Mouse (Mus musculus) neural tube, embryonic 12.5 days (tissue): ENCODE data around the gene Gosr1. TPM values are rescaled to one million over a fixed set of nuclear protein-coding genes. Genes with fewer than 3 reads are reported as not detected.
A peak's percentile ranks its signal among the peaks of the same experiment; 100 is the strongest.
"Not testable (repeated sequence)": the region's sequence is repeated elsewhere in the genome, so short reads cannot be mapped to it uniquely, and the experiment has no call there.

ENCODE experiments used
- ATAC-seq: fragments of 200-750 bp; cut with Nextera tagmentation; 2 replicates; pipeline ENCODE4 v1.8.0; 2017; ENCODE audit warnings: low read depth, mild to moderate bottlenecking, moderate TSS enrichment, moderate library complexity; ENCODE audit not compliant: low FRiP score
- H3K27ac ChIP-seq: fragments of 300-500 bp; sonication (generic); 2 replicates; pipeline ENCODE4 v1.5.1; 2016
- H3K27me3 ChIP-seq: fragments of 300-500 bp; sonication (generic); replicated peaks from 2 replicates; pipeline ENCODE4 v1.6.1; 2016; ENCODE audit warnings: mild to moderate bottlenecking
- H3K36me3 ChIP-seq: fragments of 300-500 bp; sonication (generic); 2 replicates; pipeline ENCODE4 v1.6.1; 2016; ENCODE audit warnings: mild to moderate bottlenecking
- H3K4me1 ChIP-seq: fragments of 300-500 bp; sonication (generic); 2 replicates; pipeline ENCODE4 v1.6.1; 2016
- H3K4me2 ChIP-seq: fragments of 300-500 bp; sonication (generic); replicated peaks from 2 replicates; pipeline ENCODE4 v1.6.1; 2016; ENCODE audit warnings: mild to moderate bottlenecking
- H3K4me3 ChIP-seq: fragments of 300-500 bp; sonication (generic); 2 replicates; pipeline ENCODE4 v1.5.1; 2016
- H3K9ac ChIP-seq: fragments of 300-500 bp; sonication (generic); 2 replicates; pipeline ENCODE4 v1.6.1; 2016; ENCODE audit warnings: mild to moderate bottlenecking
- H3K9me3 ChIP-seq: fragments of 300-500 bp; sonication (generic); 2 replicates; pipeline ENCODE4 v1.6.1; 2016; ENCODE audit warnings: mild to moderate bottlenecking
- WGBS: fragments of 180-500 bp; shearing (Covaris S2); methylation state at CpG from one replicate; pipeline ENCODE4 v1.1.7; 2016; 5-methylcytosine and 5-hydroxymethylcytosine counted together
- polyA plus RNA-seq: library from polyadenylated mRNA; unstranded; fragments of >200 nt; fragmentation: Nextera tagmentation; extraction: Ambion mirVana; gene quantifications from 2 replicates; pipeline ENCODE4 v1.2.1, GENCODE M21; 2016

Gosr1 gene
- polyA plus RNA-seq, result 26.8 and 27.4 TPM in 2 replicates

DNA sequence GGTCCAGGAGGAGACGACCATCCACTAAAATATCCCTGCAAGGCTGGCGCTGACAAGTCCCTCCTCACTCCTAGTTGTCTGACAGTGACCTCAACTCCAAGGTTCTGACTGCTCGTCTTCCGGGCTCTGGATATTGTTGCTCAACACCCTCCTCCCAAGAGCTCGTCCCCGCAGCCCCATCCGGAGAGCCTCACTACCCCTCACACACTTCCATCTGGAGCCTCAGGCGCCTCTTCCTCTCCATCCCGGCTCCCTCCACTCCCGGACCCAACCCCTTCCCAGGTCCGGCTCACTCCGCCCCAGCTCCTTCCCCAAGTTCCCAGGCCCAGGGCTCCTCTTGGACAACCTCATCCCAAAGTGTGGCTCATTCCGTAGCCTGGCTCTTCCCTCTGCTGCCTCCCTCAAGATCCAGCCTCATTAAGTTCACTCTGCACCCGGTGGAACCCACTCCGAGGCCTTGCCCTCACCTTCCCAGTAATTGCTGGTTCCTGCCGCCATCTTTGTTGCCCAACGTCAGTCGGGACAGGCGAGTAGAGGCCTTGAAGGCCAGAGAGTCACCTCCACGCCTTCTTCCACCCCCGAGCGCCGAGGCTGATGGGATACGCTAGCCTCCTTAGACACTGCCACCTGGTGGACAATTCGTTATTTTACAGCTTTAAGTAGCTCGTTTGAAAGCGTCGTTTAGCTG, at the start of gene Gosr1:
Gene Gosr1, minus strand, starts transcription at position 527 of the 688 bp plus-strand sequence.
- no peaks in the 10 kb centered on the region for H3K9me3 ChIP-seq
- peak; percentile 99 for ATAC-seq

DNA sequence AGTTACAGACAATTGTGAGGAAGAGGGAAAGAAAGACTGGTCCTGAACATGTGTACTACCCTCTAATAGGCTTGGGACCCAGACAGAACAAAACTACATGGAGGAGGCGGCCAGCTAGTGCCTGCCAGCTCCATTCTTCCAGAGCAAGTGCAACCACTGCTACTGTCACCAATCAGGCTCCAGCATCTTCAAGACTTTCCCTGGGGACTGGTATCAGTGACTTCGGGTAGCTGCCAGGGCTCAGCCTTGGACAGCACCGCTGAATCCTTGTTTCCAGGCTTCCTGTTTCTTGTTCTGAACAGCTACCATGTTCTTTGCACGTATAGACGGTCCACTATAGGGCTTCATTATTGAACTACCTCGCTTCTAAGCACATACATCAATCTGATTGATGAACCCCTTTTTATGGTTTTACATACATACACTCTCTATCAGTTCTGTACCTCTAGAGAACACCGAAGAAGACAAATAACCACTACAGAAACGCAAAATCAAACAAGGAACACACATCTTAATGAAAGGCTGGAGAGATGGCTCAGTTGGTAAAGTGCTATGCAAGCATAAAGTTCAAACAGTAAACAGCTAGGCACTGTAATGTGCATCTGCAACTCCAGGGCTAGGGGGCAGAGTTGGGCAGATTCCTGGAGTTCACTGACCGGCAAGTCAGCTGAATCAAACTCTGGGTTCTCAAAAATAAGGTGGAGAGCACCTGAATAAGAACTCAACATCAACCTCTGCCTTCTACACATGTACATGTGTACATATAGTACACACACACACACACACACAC, 47.5 kb upstream of the Gosr1 start:
- Histone ChIP-seq H3K36me3 (peaks cover 16% of the 10 kb centered on the region; the same call in 1 of the 2 replicates), H3K27ac (no peak overlapping the region), H3K4me2 (no peak overlapping the region), H3K9ac (no peak overlapping the region), H3K27me3 (no peaks in the 10 kb centered on the region), H3K9me3 (no peaks in the 10 kb centered on the region), H3K4me1 (no peaks in the 10 kb centered on the region), H3K4me3 (no peak overlapping the region)
- no peak for ATAC-seq
- 85% methylated on average over 9 of the region's 9 CpGs for WGBS

More for the DNA sequence above, at the start of gene Gosr1:
- peak within 1 kb of the TSS; percentile 67 for H3K4me2 ChIP-seq
- H3K36me3 ChIP-seq, result peaks cover 22% of the 10 kb centered on the region
- H3K4me1 ChIP-seq, result no peaks in the 10 kb centered on the region; the same call in 1 of the 2 replicates
- H3K27me3 ChIP-seq, result 0 out of 2 replicates have a peak, but pooled peaks cover 4% of the 10 kb centered on the region
- H3K4me3 ChIP-seq, result peak within 1 kb of the TSS; percentile 62
- under 1% methylated on average over 28 of the region's 28 CpGs for WGBS
- H3K27ac ChIP-seq, result peak within 1 kb of the TSS; percentile 53; the same call in 1 of the 2 replicates
- peak within 1 kb of the TSS; percentile 82 for H3K9ac ChIP-seq

GRCm38 (mm10) chr11:76809450-76809849, 46.1 kb upstream of the Gosr1 start:
- Histone ChIP-seq H3K27ac (no peak overlapping the region), H3K27me3 (no peaks in the 10 kb centered on the region), H3K4me3 (no peak overlapping the region), H3K9ac (no peak overlapping the region), H3K9me3 (no peaks in the 10 kb centered on the region), H3K4me2 (no peak overlapping the region), H3K4me1 (no peaks in the 10 kb centered on the region), H3K36me3 (peaks cover 24% of the 10 kb centered on the region; the same call in 1 of the 2 replicates)
- ATAC-seq, result no peak
- 67% methylated on average over 3 of the region's 3 CpGs for WGBS

DNA sequence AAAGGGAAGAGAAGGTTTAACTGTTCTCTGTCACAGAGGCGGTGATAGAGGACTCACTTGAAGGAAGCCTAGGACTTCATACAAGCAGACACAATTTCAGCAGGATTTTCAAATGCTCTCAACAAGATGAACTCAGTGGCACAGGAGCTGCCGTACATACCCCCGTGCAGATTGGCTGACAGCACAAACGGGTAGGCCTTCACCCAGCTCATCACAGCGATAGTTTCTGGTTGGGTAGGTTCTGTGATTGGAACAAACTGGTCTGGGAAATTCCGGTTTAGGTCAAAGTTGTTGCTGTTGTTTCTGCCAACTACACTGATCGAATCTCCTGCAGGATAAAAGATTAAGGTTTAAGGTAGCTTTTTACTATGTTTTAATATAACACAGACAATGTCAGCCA, 45.2 kb upstream of the Gosr1 start:
- Histone ChIP-seq H3K9me3 (no peaks in the 10 kb centered on the region), H3K36me3 (peaks cover 25% of the 10 kb centered on the region; the same call in 1 of the 2 replicates), H3K27ac (no peak overlapping the region), H3K4me2 (no peak overlapping the region), H3K4me3 (no peak overlapping the region), H3K27me3 (no peaks in the 10 kb centered on the region), H3K4me1 (no peaks in the 10 kb centered on the region), H3K9ac (no peak overlapping the region)
- no peak for ATAC-seq
- WGBS, result 91% methylated on average over 7 of the region's 7 CpGs

DNA sequence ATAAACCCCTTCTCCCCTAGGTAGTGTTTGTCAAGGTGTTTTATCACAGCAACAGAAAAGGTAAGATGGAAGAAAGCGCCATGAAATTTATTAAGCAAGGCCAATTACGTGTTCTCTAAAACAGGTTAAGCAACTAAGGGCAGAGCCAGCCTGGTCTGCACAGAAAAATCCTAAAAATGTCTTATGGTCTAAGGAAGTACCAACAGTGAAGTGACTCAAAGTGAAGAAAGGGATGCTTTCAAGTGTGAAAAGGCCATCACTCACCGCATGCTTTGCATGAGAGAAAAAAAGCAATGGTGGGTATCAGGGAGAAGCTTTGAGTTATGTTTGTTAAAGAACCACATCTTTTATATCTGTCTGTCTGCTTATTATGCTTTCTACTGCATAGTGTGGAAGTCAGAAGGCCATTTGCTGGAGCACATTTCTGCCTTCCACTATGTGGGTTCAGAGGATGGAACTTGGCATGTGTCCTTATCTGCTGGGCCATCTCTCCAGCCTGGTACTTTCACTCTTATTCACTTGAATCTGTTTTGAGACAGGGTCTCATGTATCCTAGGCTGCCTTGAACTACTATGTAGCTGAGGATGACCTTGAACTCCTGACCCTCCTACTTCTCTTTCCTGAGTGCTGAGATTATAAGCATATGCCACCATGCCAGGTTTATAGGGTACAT, 43.8 kb upstream of the Gosr1 start:
- Histone ChIP-seq H3K9ac (no peak overlapping the region), H3K27me3 (no peaks in the 10 kb centered on the region), H3K4me2 (no peak overlapping the region), H3K4me3 (no peak overlapping the region), H3K9me3 (no peaks in the 10 kb centered on the region), H3K27ac (no peak overlapping the region), H3K36me3 (peaks cover 31% of the 10 kb centered on the region; the same call in 1 of the 2 replicates), H3K4me1 (no peaks in the 10 kb centered on the region)
- 91% methylated on average over 3 of the region's 3 CpGs for WGBS
- ATAC-seq, result no peak

DNA sequence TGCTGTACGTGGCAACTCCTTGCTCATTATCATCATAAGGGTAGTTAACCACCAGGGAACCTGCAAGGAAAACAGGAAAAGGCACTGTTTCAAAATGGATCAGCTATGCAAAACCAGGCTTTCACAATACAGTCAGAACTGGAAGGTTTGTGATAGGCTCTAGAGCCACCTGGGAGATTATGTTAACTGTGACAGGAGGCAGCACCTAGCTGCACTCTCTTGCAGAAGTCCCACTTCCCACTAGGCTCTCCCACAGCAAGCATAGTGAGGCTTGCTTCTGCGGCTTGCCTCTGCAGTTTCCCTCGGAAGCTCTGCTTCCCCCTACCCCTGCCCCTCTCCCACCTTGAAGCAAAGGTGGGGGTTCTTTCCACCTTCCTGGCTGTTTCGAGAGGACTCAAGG, 42.6 kb upstream of the Gosr1 start:
- ATAC-seq, result no peak
- Histone ChIP-seq H3K27me3 (no peaks in the 10 kb centered on the region), H3K9ac (no peak overlapping the region), H3K4me3 (no peak overlapping the region), H3K27ac (no peak overlapping the region), H3K9me3 (no peaks in the 10 kb centered on the region), H3K36me3 (peaks cover 33% of the 10 kb centered on the region; the same call in 1 of the 2 replicates), H3K4me2 (no peak overlapping the region), H3K4me1 (no peaks in the 10 kb centered on the region)
- WGBS, result 82% methylated on average over 4 of the region's 4 CpGs

DNA sequence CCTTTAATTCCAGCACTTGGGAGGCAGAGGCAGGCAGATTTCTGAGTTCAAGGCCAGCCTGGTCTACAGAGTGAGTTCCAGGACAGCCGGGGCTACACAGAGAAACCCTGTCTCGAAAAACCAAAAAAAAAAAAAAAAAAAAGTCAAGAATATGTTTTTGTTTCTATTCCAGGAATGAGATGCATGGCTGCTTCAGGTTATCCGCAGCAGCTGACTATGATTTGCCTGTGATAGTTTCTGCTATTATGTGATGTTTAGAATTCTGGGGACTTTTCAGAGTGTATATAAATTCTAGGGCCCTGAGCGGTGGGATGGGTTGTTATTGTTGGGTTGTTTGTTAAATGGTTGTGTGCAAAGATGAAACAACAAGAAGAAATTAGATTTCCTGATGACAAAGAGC, 41.7 kb upstream of the Gosr1 start:
- not testable (repeated sequence) for H3K9me3 ChIP-seq, ATAC-seq, H3K4me3 ChIP-seq, H3K27me3 ChIP-seq, H3K4me1 ChIP-seq, H3K27ac ChIP-seq, H3K9ac ChIP-seq, H3K4me2 ChIP-seq
- H3K36me3 ChIP-seq, result peaks cover 30% of the 10 kb centered on the region; the same call in 1 of the 2 replicates
- WGBS, result 95% methylated on average over 4 of the region's 4 CpGs

- peaks cover 35% of the 10 kb centered on the region for H3K36me3 ChIP-seq
- H3K9ac ChIP-seq, result no peak overlapping the region
- H3K27ac ChIP-seq, result no peak overlapping the region
- WGBS, result 94% methylated on average over 3 of the region's 3 CpGs
- H3K4me1 ChIP-seq, result no peaks in the 10 kb centered on the region
- no peak overlapping the region for H3K4me2 ChIP-seq
- H3K9me3 ChIP-seq, result no peaks in the 10 kb centered on the region
- no peaks in the 10 kb centered on the region for H3K27me3 ChIP-seq
- no peak overlapping the region for H3K4me3 ChIP-seq
- ATAC-seq, result no peak
Observed at GRCm38 (mm10) chr11:76803266-76803665, 39.9 kb upstream of the Gosr1 start.

DNA sequence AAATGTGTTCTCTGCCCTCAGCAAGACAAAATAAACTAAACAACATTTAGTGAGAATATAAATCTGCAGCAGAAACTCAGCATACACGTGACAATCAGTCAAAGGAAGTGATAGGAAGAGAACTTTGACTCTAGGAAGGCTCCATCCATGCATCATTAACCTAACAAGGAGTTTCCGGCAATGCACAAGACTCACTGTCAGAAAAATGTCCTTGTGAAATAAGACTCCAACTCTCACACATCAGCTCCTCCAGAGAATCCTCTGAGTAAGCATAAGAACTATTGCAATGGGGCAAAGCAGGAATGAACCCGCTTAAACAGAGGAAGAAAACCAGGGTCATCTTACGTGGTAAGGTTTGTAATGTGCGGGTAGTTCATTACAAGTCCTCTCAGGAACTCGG, 33.9 kb upstream of the Gosr1 start:
- H3K4me2 ChIP-seq, result no peak overlapping the region
- H3K9ac ChIP-seq, result no peak overlapping the region
- no peak overlapping the region for H3K4me3 ChIP-seq
- H3K9me3 ChIP-seq, result no peaks in the 10 kb centered on the region
- no peak for ATAC-seq
- H3K4me1 ChIP-seq, result no peaks in the 10 kb centered on the region
- no peaks in the 10 kb centered on the region for H3K27me3 ChIP-seq
- WGBS, result 88% methylated on average over 6 of the region's 6 CpGs
- H3K27ac ChIP-seq, result no peak overlapping the region
- H3K36me3 ChIP-seq, result peaks cover 23% of the 10 kb centered on the region

DNA sequence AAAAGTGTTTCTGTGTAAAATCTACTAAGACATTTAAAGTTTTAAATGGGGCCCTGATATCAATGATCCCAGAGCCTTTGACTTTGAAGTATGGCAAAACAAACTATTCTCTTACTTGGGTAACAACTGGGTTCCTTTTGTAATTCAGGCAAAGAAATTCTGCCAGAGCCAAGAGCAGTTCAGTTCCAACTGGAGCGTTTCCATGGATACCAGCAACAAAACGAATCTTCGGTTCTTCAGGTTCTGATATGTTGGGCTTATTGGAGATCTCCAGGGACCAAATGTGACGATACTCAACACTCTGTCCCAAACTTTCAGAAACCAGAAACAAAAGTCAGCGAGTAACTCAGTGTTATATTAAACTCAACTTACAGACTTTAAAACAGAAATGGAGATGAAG, 31.9 kb upstream of the Gosr1 start:
- no peak overlapping the region for H3K27ac ChIP-seq
- no peaks in the 10 kb centered on the region for H3K27me3 ChIP-seq
- no peaks in the 10 kb centered on the region for H3K4me1 ChIP-seq
- no peak overlapping the region for H3K9ac ChIP-seq
- no peak for ATAC-seq
- H3K36me3 ChIP-seq, result peaks cover 31% of the 10 kb centered on the region
- H3K9me3 ChIP-seq, result no peaks in the 10 kb centered on the region
- H3K4me2 ChIP-seq, result no peak overlapping the region
- no peak overlapping the region for H3K4me3 ChIP-seq
- WGBS, result 88% methylated on average over 5 of the region's 5 CpGs

DNA sequence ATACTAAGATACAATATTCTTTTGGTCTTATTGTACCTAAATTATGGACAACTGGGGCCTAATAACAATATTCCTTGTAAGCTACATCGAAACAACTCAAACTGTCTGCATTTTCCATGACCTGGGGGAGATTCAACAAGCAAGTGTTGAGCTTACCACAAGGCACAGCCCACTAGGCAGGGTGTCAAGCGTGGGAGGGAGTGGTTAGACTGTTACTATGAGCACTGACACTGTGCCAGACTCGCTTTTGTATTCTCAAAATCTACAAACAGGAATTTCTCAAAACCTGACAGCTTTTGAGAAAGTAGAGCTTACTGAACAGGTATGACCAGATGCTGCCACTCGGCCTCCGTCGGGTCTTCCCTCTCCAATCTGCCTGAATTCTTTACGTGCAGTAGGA, 28.0 kb upstream of the Gosr1 start:
- Histone ChIP-seq H3K9me3 (no peaks in the 10 kb centered on the region), H3K4me2 (no peak overlapping the region), H3K27me3 (no peaks in the 10 kb centered on the region), H3K27ac (no peak overlapping the region), H3K4me3 (no peak overlapping the region), H3K36me3 (peaks cover 20% of the 10 kb centered on the region), H3K9ac (no peak overlapping the region), H3K4me1 (no peaks in the 10 kb centered on the region)
- 95% methylated on average over 7 of the region's 7 CpGs for WGBS
- no peak for ATAC-seq

GRCm38 (mm10) chr11:76789252-76789651, 25.9 kb upstream of the Gosr1 start:
- no peaks in the 10 kb centered on the region for H3K9me3 ChIP-seq
- 98% methylated on average over 1 of the region's 1 CpGs for WGBS
- no peaks in the 10 kb centered on the region for H3K27me3 ChIP-seq
- no peak overlapping the region for H3K27ac ChIP-seq
- no peak overlapping the region for H3K4me3 ChIP-seq
- no peak overlapping the region for H3K9ac ChIP-seq
- peaks cover 26% of the 10 kb centered on the region for H3K36me3 ChIP-seq
- H3K4me2 ChIP-seq, result no peak overlapping the region
- H3K4me1 ChIP-seq, result no peaks in the 10 kb centered on the region
- ATAC-seq, result no peak
